Mouse (Mus musculus) spleen, adult 12 weeks (tissue): Measurements from ENCODE around the gene Mcpt8.
"Not testable (repeated sequence)": the region's sequence is repeated elsewhere in the genome, so short reads cannot be mapped to it uniquely, and the experiment has no call there.

Experiments used
- DNase-seq: peaks from one replicate; pipeline ENCODE4 v3.0.0; 2022; ENCODE audit warnings: low spot score

Mcpt8 gene

DNA sequence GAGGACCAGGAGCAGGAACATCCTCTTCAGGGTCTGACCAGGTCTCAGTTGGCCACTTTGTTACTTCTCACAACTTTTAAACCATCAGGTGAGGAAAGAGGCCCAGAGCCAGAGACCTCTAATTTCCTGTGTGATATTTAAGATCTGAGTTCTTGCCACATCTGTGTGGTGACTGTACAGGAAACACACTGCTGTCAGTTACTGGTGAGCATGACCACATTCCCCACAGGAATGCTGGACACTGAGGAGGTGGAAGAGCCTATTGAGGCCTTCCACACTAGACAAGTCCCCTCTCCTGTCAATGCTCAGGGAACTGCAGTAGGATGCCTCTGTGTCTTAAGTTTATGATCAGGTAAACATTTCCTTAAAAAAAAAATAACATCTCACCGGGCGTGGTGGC is at the start of gene Mcpt8:
Gene Mcpt8, minus strand, starts transcription at position 107 of the 400 bp plus-strand sequence.
- DNase-seq: no peak

DNA sequence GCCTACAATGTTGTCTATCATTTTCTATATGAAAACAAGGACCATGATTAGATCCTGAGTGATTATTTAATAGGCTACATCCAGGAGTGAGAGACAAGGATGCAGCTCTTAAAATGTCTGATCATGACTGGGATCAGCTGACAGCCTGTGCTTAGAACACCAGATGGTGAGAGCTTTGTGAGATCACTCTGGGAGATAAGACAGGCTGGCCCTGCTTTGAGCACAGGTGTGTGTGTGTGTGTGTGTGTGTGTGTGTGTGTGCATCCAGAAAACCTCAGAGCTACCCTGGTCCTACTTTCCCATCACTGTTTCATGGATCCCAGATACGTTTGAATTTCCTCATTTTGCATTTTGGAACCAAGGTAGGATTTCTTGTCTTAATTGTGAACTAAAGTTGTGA is 48.6 kb upstream of the Mcpt8 start:
- not testable (repeated sequence) for DNase-seq

DNA sequence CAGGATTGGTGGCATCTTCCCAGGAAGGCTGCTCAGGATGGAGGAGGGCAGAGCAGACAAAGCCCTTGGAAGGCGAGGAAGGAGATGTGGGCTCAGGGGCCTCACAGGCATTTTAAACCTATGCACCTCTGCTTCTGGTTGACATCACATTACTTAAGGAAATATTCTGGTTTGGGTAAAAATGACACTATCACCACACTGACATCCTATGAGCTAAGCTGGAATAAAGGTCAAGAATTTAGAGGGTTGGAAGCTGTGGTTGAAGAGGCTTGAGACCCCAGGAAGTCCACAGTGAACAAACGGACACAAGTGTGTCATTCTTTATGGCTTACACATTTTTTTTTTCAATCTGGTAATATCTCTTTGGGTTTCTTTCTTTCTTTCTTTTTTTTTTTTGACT is 47.4 kb upstream of the Mcpt8 start, which contains the start of gene Gzmd:
Gene Gzmd, minus strand, starts transcription at position 101 of the 400 bp plus-strand sequence.
- DNase-seq: not testable (repeated sequence)

DNA sequence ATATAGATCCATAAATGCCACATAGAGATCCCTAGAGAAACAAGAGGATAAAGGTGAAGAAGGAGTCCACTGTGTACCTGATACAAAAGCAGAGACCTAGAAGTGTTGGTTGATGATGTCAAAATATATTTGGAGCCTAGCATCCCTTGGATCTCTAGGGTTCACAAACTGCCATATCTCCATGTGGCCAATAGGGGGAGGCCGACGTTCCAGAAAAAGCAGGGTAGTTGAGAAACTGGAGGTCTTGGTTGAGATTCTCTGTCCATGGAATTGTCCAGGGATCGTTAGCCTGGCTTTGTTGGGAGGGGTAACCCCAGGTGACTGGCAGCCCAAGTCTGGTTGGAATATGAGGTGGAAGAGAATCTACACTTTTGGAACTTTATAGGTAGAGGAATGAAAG is 43.3 kb upstream of the Mcpt8 start:
- DNase-seq: no peak

DNA sequence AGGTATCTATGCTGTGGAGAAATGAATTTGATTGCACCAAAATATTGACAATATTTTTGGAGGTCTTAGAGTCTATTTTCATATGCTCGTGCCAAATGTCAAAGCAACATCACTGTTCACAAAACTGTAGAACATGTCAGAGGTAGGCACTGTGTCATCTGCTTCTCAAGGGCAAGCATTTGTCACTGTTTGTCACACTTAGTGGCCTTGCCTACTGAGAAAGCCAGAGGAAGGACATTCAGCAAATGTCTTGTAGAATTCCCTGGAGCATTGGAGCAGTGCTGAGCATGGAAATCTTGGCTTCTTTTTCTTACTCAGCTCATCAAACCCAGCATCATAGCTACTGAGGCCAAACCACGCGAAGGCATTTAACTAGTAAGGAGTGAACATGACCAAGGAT is 38.4 kb upstream of the Mcpt8 start:
- no peak for DNase-seq

DNA sequence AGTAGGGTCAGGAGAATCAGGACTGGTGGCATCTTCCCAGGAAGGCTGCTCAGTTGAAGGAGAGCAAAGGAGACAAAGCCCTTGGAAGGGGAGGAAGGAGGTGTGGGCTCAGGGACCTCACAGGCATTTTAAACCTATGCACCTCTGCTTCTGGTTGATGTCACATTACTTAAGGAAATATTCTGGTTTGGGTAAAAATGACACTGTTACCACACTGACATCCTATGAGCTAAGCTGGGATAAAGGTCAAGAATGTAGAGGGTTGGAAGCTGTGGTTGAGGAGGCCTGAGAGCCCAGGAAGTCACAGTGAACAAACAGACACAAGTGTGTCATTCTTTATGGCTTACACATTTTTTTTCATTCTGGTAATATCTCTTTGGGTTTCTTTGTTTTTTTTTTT is 35.5 kb upstream of the Mcpt8 start, which contains the start of gene Gzme:
Gene Gzme, minus strand, starts transcription at position 101 of the 400 bp plus-strand sequence.
- DNase-seq: no peak

DNA sequence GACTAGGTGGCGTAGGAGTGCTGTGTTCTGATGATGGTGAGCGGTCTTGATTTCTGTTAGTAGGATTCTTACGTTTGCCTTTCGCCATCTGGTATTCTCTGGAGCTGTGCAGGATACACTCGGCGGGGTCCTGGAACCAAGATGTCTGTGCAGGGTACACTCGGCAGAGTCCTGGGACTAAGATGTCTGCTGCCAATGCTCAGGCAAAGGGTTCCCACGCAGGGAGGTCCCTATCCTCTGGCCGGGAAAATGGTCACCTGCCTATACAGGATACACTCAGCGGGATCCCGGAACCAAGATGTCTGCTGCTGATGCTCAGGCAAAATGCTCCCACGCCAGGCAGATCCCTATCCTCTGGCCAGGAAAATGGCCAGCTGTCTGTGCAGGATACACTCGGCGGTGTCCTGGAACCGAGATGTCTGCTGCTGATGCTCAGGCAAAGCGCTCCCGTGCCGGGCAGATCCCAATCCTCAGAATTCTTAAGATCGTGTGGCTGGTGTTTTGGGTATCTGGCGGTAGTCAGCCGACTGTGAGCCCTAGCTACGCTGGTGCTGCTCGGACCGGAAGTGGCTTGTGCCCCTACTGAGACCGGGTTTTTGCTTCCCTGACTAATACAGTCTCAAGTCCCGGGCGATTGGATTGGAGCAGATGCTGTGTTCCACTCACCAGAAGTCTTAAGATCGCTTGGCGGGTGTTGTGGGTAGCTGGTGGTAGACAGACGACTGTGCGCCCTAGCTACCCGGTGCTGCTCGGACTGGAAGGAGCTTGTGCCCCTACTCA is 30.6 kb upstream of the Mcpt8 start:
- DNase-seq: not testable (repeated sequence)

DNA sequence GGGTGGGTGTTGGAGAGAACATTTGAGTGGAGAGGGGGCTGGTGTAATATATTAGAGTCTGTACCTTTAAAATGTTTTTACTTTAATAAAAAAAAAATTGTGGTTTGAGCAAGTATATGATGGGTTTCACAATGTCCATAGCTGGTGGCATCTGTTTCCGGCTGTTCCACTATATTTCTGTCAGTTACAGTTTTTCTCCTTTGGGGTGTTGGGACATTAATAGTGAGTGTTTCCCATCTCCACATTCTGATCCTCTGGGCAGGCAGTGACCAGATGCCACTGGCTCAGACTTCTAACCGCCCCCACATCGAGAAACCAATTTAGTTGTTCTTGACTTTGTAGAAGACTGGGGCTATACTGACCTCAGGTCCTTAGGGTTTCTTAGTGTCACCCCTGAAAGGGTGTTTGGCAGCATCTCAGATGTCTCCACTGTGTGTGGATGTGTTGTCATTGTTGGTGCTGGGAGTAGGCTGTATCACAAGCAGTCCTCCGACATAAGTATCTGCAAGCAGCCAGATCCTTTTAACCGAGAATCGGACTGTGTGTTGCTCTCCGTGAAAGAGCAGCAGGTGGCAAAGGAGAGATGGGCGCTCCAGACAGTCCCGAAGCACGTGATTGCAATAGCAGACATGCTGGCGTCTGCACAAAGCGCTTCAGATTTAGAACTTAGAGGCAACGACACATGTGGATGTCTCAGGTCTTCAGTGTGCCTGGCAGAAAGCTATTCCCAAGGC is 20.5 kb upstream of the Mcpt8 start:
- DNase-seq: no peak

DNA sequence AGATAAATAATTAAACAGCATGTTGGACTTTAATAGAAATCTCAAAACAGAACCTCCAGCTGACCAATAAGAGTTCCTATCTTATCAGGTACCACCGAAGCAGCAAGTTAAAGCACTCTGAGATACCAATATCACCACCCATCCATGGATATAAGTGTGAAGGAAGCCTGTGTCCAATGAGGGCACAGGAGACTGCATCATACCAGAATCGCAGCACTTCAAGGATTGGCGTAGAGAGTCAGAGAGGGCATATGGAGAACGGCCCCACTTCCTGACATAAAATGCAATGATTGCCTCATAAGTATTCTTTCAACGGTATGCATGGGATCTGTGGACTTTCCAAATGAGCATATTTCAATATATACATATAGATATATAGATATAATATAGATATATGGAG is 19.9 kb upstream of the Mcpt8 start:
- no peak for DNase-seq

DNA sequence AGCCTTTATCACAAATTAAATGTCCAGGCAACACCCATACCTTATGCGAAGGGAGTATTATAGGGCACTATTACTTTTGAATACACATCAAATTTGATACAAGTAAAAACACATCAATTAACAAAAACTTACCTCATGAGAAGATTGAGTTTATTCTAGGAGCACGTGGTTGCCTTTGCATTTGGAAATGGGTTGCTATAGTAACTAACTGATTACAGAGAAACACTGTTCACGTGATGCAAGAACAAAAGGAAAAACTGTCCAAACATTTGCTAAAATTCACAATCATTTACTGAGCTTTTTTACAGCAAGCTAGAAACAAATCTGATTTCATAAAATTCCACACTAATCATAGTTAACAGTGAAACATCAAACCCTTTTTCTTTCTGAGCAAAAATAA is 18.4 kb upstream of the Mcpt8 start:
- DNase-seq: no peak

DNA sequence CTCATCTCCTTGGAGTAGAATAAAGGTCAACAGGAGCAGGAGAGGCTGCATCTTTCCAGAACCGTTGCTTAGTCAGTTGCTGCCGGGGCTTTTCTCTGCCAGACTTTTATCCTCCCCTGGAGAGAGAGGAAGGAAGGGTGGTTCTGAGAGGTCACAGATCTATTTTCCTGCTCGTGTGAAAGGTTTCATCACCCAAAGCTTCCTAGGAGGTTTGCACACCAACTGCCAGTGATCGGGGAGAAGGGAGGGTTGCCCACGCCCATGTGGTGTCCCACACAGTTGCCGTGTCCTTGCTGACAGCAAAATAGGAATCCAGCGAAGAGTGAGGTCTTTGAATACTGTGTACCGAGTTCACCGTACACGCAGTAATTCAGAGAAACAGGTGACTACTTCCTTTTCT is 17.3 kb upstream of the Mcpt8 start, which contains the start of gene Ctsg:
Gene Ctsg, minus strand, starts transcription at position 189 of the 400 bp plus-strand sequence.
- DNase-seq: no peak

DNA sequence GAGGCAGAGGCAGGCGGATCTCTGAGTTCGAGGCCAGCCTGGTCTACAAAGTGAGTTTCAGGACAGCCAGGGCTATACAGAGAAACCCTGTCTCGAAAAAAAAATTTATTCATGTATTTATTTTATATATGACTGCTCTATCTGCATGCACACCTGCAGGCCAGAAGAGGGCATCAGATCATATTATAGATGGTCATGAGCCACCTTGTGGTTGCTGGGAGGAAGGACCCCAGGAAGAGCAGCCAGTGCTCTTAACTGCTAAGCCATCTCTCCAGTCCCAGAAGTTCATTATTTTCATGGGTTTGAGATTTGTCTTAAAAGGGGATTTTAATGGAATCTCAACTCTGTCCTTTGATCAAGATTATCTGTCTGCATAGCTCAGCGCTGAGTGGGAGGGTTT is 13.9 kb upstream of the Mcpt8 start:
- DNase-seq: no peak

DNA sequence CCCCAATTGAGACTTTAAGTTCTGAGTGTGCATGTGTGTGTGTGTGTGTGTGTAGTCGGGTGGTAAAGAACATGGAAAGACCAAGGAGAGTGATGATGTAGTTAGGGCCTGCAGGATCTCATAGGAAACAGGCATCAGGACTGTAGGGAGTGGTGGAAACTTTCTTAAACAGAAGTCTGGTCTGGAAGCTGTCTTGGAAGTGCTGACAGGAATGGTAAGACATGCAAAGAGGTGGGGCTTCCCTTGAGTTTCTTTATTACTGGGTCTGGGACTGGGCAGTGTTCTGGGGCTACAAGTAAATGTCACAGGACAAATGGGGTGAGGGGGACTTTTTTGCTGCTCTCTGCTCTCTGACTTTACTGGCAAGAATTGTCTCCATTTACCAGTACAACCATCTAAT is 12.5 kb upstream of the Mcpt8 start:
- no peak for DNase-seq

DNA sequence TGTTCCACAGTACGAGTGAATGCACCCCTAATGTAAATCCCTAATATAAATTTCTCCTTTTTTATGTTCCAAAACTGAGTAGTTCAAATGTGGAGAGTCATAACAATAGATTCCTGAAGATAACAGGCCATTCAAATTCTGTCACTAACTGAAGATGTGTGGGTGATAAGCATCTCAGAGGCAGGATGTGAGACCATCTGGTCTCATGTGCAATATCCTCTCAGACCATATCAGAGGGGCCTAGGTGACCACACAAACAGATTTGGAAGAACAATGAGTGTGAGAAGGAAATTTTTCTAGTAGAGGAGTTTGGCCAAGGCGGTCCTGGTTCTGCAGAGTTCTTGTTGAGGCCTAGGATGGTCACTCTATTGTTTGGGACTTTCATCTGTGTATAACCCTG is 8.3 kb upstream of the Mcpt8 start:
- DNase-seq: no peak

DNA sequence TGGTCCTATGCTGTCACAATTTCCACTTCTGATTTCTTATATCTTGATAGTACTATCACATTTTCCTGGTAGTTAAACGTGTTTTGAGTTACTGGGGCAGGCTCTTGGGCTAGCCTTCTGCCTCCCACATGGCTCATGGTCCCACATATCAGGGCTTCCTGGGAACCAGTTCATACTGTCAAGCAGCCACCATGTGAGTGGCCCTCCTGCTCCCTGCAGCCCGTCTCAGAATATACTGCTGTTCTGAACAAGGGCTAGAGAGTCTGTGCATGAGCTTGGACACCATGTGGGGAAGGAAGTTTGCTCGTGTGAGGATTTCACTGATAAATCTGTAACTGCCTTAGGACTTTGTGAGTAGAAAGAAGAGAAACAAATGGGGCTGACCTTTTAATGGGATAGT is 1.6 kb upstream of the Mcpt8 start:
- DNase-seq: no peak

DNA sequence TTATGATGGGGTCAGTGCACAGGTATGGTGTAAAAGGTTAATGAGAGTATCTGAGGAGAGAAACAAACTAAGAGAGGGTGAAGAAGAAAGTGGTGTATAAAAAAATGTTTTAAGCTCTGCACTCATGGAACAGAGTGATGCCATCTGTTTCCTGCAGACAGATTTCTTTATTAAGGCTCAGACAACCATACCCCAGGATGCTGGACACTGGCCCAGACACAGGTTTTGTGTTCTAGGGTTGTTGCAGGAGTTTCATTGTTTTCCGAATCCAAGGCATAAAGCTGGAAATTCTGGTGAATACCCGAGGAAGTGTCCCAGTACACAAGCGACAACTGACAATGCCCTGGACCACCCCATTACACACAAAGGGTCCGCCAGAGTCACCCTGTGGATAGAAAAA is 3.1 kb downstream of the Mcpt8 start:
- no peak for DNase-seq

DNA sequence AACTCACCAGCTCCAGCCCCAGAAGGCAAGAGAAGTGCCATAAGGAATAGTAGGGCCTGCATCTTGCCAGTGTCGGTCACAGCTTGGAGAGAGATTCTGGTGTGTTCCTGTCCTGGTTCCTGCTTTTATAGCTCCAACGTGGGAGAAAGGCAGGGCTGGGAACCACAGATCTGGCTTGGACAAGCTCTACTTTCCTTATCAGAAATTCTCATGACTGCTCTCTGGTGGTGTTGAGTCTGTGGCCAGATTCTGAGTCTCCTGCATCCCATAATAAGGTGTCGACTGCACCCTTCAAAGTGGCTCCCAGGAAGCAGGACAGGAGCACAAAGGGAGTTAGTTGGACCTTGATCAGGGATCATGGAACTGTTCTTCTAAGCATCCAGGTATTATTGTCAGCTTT is 22.9 kb downstream of the Mcpt8 start, which contains the start of gene Mcpt4:
Gene Mcpt4, minus strand, starts transcription at position 101 of the 400 bp plus-strand sequence.
- DNase-seq: not testable (repeated sequence)

DNA sequence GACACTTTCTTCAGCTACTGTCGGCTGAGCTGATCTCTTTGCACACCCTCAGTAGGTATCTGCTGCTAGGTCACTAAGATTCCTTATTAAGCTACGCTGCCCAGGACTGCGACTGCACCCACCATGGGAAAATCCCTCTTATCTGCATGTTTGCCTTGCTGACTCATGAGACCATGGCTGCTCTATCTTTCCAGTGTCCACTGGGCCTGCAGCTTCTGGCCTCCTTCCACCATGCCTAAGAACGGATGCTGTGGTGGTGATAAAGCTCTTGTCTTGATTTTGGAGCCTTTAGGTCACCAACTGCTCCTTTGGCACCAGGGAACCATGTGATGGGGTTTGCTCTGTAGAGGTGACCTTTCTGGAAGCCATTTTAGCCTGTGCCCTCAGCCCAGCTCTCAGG is 27.4 kb downstream of the Mcpt8 start:
- no peak for DNase-seq

DNA sequence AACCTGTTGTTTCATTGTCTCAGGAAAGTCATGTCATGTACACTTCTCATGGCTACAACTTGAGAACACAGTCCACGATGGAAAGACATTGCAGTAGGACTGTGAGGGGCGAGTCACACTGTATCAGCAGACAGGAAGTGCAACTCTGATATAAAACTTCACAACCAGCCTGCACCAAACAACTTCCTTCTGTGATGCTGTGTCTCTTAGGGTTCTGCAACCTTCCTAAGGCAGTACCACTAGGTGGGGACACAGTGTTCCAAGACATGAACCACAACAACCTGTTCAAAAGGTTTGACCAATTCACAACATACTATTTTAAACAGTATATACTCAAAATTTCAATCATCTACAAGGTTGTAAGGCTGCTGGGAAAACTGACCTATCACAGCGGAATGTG is 29.7 kb downstream of the Mcpt8 start:
- no peak for DNase-seq

DNA sequence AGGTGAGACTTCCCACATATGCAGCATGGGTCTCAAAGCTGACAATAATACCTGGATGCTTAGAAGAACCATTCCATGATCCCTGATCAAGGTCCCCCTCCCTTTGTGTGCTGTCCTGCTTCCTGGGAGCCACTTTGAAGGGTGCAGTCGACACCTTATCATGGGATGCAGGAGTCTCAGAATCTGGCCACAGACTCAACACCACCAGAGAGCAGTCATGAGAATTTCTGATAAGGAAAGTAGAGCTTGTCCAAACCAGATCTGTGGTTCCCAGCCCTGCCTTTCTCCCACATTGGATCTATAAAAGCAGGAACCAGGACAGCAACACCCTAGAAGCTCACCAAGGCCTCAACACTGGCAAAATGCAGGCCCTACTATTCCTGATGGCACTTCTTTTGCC is 43.3 kb downstream of the Mcpt8 start, which contains the start of gene Mcpt2:
Gene Mcpt2, plus strand, starts transcription at position 250 of the 400 bp plus-strand sequence.
- DNase-seq: not testable (repeated sequence)

DNA sequence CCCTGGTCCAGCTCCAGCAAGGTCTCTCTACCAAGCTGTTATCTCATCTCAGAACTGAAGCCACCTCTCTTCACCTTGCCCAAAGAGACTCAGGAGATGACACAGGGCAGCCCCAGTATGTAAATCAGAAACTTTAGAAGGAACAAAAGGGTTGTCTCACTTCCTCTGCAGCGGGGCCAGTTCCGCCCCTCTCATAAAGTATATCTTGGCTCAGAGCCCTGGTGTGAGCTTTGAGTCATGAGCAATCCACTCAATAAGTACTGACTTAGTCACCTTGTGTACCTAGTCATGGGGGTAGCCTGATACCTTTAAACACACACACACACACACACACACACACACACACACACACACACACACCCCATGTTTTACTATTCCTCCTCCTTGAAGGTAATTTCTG is 50.6 kb downstream of the Mcpt8 start:
- DNase-seq: no peak
